Mouse (Mus musculus): ENCODE measurements at regions not wholly inside any gene's neighbourhood (a gene's known extent, or its start where the extent isn't known, plus 50 kb on each side); places are given as distances from the start of the nearest gene placed in this dataset.

DNA sequence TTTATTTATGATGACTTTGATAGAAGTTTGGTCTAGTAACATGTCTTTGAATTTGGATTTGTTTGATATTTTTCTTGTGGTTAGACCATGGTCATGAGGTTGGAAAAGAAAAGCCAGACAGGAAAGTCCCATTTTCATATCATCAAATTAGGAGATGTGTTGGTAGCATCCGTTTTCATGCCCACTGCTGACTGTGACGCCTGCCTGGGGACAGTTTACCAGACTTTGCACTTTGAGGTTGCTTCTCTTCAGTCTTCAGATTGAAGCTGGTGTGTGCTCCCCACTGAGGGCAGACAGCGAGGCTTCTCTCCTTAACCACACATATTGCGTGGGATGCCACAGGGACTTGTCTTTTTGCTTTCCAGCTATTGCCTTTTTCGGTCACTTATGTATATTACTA lies 283.7 kb upstream of the Rnaseh2b start:
- TF ChIP-seq ELF1 (IDR thresholded peaks at IDR 0.05; ENCODE audit: low read depth, low read length): no peak
- no peak for TF ChIP-seq SMC3 (IDR thresholded peaks at IDR 0.05; ENCODE audit: low read depth, low read length)
- no peak for TF ChIP-seq ZMIZ1 (IDR thresholded peaks at IDR 0.05; ENCODE audit: low read depth, low read length)
- no peak overlapping the region for H3K27ac ChIP-seq (ENCODE audit: insufficient read depth, low read depth)
- H3K9me3 ChIP-seq (replicated peaks; ENCODE audit: low read length): peaks cover 7% of the 10 kb centered on the region
- no peaks in the 10 kb centered on the region for H3K79me2 ChIP-seq (replicated peaks; ENCODE audit: control insufficient read depth, extremely low read depth, insufficient read depth, poor library complexity, severe bottlenecking)
- no peak for DNase-seq (ENCODE audit: extremely low read depth)
- in situ Hi-C loops (cut with MboI; ENCODE audit: low pct_ligation_motif_present, low pct_unique_long_range_greater_than_20kb, low sequenced_read_pairs): no loop called here
- no peak overlapping the region for H3K4me2 ChIP-seq (ENCODE audit: insufficient read depth, low read depth, poor library complexity, severe bottlenecking)
- dilution Hi-C loops (cut with MboI; ENCODE audit: extremely low pct_ligation_motif_present, extremely low pct_unique_long_range_greater_than_20kb, low sequenced_read_pairs): no loop called here
- H3K4me3 ChIP-seq (replicated peaks in 1 of 3; ENCODE audit: low read depth in 2 of 3, low read length in 2 of 3, poor library complexity in 1 of 3): no peak overlapping the region
- no peaks in the 10 kb centered on the region for H3K4me1 ChIP-seq (ENCODE audit: control insufficient read depth in 1 of 2, insufficient read depth in 2 of 2)
- H3K27me3 ChIP-seq (replicated peaks): no peaks in the 10 kb centered on the region
- H3K9ac ChIP-seq (ENCODE audit: insufficient read depth, low read depth): no peak overlapping the region
- H3K36me3 ChIP-seq (replicated peaks in 1 of 2; ENCODE audit: control insufficient read depth in 1 of 2, insufficient read depth in 1 of 2, low read length in 1 of 2): no peaks in the 10 kb centered on the region

DNA sequence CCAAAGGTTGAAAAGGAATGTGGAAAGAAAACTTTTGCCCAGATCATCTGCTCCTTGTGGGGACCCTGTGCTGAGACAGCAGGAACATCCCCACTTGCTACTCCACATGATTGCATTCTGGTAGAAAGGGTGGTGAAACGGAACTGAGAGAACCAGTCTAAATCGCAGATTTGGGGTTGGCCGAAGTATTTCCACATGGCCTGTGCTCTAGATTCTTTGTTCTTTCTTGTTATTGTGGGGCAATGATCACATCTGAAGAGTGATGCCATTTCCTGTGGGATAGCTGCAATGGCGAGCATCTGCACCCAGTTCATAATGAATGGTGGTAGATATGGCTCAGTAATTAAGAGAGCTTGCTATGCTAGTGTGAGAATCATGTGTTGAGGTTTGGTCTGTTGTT lies 273.6 kb upstream of the Rnaseh2b start:
- Histone ChIP-seq H3K27me3 (replicated peaks) (peaks cover 4% of the 10 kb centered on the region), H3K9ac (ENCODE audit: insufficient read depth, low read depth) (no peak overlapping the region), H3K9me3 (replicated peaks; ENCODE audit: low read length) (no peaks in the 10 kb centered on the region), H3K27ac (ENCODE audit: insufficient read depth, low read depth) (no peak overlapping the region), H3K4me3 (replicated peaks in 1 of 3; ENCODE audit: low read depth in 2 of 3, low read length in 2 of 3, poor library complexity in 1 of 3) (no peak overlapping the region), H3K4me2 (ENCODE audit: insufficient read depth, low read depth, poor library complexity, severe bottlenecking) (no peak overlapping the region), H3K4me1 (ENCODE audit: control insufficient read depth in 1 of 2, insufficient read depth in 2 of 2) (peaks cover 7 to 17% of the 10 kb centered on the region in 2 experiments), H3K36me3 (replicated peaks in 1 of 2; ENCODE audit: control insufficient read depth in 1 of 2, insufficient read depth in 1 of 2, low read length in 1 of 2) (no peaks in the 10 kb centered on the region), H3K79me2 (replicated peaks; ENCODE audit: control insufficient read depth, extremely low read depth, insufficient read depth, poor library complexity, severe bottlenecking) (no peaks in the 10 kb centered on the region)
- TF ChIP-seq USF2 (conservative IDR thresholded peaks at IDR 0.05; ENCODE audit: low read depth, low read length): no peak
- DNase-seq (ENCODE audit: extremely low read depth): no peak
- in situ Hi-C loops (cut with MboI; ENCODE audit: low pct_ligation_motif_present, low pct_unique_long_range_greater_than_20kb, low sequenced_read_pairs) (no loop called here), dilution Hi-C loops (cut with MboI; ENCODE audit: extremely low pct_ligation_motif_present, extremely low pct_unique_long_range_greater_than_20kb, low sequenced_read_pairs) (no loop called here)

DNA sequence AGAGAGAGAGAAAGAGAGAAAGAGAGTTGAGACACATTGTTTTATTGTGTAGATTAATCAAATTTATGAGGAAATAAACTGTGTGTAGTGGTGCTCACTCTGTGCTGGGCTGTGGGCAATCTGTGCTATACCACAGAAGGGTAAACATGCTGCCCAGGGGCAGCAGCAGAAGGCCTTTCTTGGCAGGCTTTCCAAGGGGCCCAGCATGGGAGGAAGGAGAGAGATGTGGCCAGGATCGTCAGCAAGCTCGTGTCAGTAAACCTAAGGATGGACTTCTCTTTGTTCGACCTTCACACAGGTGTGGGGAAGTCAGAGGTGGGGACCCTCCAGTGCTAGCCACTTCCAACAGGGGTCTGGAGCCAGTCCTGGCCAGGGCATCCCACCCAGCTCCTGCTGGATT lies 271.4 kb upstream of the Rnaseh2b start:
- TF ChIP-seq USF1 (IDR thresholded peaks at IDR 0.05; ENCODE audit: low read depth, low read length) (no peak), POLR2A (IDR thresholded peaks at IDR 0.05; ENCODE audit: low read depth, low read length) (no peak), PAX5 (IDR thresholded peaks at IDR 0.05; ENCODE audit: low read length) (no peak), JUND (conservative IDR thresholded peaks at IDR 0.05; ENCODE audit: low read depth, low read length) (no peak), SIN3A (IDR thresholded peaks at IDR 0.05; ENCODE audit: low read length) (no peak), CHD1 (IDR thresholded peaks at IDR 0.05; ENCODE audit: low read depth, low read length) (no peak)
- H3K36me3 ChIP-seq (replicated peaks in 1 of 2; ENCODE audit: control insufficient read depth in 1 of 2, insufficient read depth in 1 of 2, low read length in 1 of 2): no peaks in the 10 kb centered on the region
- no peak overlapping the region for H3K9ac ChIP-seq (ENCODE audit: insufficient read depth, low read depth)
- no peak overlapping the region for H3K4me3 ChIP-seq (replicated peaks in 1 of 3; ENCODE audit: low read depth in 2 of 3, low read length in 2 of 3, poor library complexity in 1 of 3)
- in situ Hi-C loops (cut with MboI; ENCODE audit: low pct_ligation_motif_present, low pct_unique_long_range_greater_than_20kb, low sequenced_read_pairs): no loop called here
- no peak overlapping the region for H3K4me2 ChIP-seq (ENCODE audit: insufficient read depth, low read depth, poor library complexity, severe bottlenecking)
- H3K27me3 ChIP-seq (replicated peaks): peaks cover 4% of the 10 kb centered on the region
- peaks cover 7 to 20% of the 10 kb centered on the region in 2 experiments for H3K4me1 ChIP-seq (ENCODE audit: control insufficient read depth in 1 of 2, insufficient read depth in 2 of 2)
- dilution Hi-C loops (cut with MboI; ENCODE audit: extremely low pct_ligation_motif_present, extremely low pct_unique_long_range_greater_than_20kb, low sequenced_read_pairs): no loop called here
- DNase-seq (ENCODE audit: extremely low read depth): no peak
- H3K27ac ChIP-seq (ENCODE audit: insufficient read depth, low read depth): no peak overlapping the region
- H3K79me2 ChIP-seq (replicated peaks; ENCODE audit: control insufficient read depth, extremely low read depth, insufficient read depth, poor library complexity, severe bottlenecking): no peaks in the 10 kb centered on the region
- peaks cover 3% of the 10 kb centered on the region for H3K9me3 ChIP-seq (replicated peaks; ENCODE audit: low read length)

All from CH12.LX (cell line).